Mouse (Mus musculus) left cerebral cortex, adult 8-10 months (tissue): ENCODE measurements at regions not wholly inside any gene's neighbourhood (a gene's known extent, or its start where the extent isn't known, plus 50 kb on each side); places are given as distances from the start of the nearest gene placed in this dataset.
A peak's percentile ranks its signal among the peaks of the same experiment; 100 is the strongest.

Source experiments
- DNase-seq, 2 experiments: peaks; one replicate each; pipeline ENCODE4 v3.0.0; 2022; ENCODE audit warnings: low spot score in 2 of 2

- DNase-seq = no peak
These were observed 79.1 kb downstream of the Sema4f start for GRCm38 (mm10) chr6:82860485-82860884.

GRCm38 (mm10) chr6:82856218-82856617 lies 82.0 kb upstream of the Hk2 start:
- DNase-seq = no peak

- no peak for DNase-seq
These were observed 81.1 kb upstream of the Hk2 start for GRCm38 (mm10) chr6:82855401-82855800.

- no peak for DNase-seq
These were observed 80.5 kb upstream of the Hk2 start for GRCm38 (mm10) chr6:82854780-82855179.

GRCm38 (mm10) chr6:82854338-82854737 lies 80.1 kb upstream of the Hk2 start:
- no peak for DNase-seq

- DNase-seq = no peak
These were observed 78.8 kb upstream of the Hk2 start for GRCm38 (mm10) chr6:82853076-82853475.

- DNase-seq = no peak
These were observed 76.3 kb upstream of the Hk2 start for GRCm38 (mm10) chr6:82850556-82850955.

GRCm38 (mm10) chr6:82847598-82847997 lies 73.3 kb upstream of the Hk2 start:
- DNase-seq = peak in 1 of 2 experiments; percentile 47

GRCm38 (mm10) chr6:82846587-82847150 lies 72.4 kb upstream of the Hk2 start:
- no peak for DNase-seq

GRCm38 (mm10) chr6:82844432-82844831 lies 70.2 kb upstream of the Hk2 start:
- DNase-seq = no peak

- no peak for DNase-seq
These were observed 69.6 kb upstream of the Hk2 start for GRCm38 (mm10) chr6:82843881-82844280.

- DNase-seq = no peak
These were observed 63.0 kb upstream of the Hk2 start for GRCm38 (mm10) chr6:82837246-82837645.

- no peak for DNase-seq
These were observed 61.2 kb upstream of the Hk2 start for GRCm38 (mm10) chr6:82835222-82836064.

- DNase-seq = no peak
These were observed 59.6 kb upstream of the Hk2 start for GRCm38 (mm10) chr6:82833867-82834266.

- DNase-seq = no peak
These were observed 57.0 kb upstream of the Hk2 start for GRCm38 (mm10) chr6:82831211-82831610.

GRCm38 (mm10) chr6:82824684-82825083 lies 50.4 kb upstream of the Hk2 start:
- DNase-seq = no peak

GRCm38 (mm10) chr6:82824240-82824639 lies 50.0 kb upstream of the Hk2 start:
- no peak for DNase-seq
